Mouse (Mus musculus) retina, adult 2 months (tissue): ENCODE data around the gene Sirpa.

Experiments
- DNase-seq: peaks from one replicate; pipeline ENCODE4 v3.0.0-alpha.2; 2012; ENCODE audit warnings: low read depth, low spot score

Sirpa gene

DNA sequence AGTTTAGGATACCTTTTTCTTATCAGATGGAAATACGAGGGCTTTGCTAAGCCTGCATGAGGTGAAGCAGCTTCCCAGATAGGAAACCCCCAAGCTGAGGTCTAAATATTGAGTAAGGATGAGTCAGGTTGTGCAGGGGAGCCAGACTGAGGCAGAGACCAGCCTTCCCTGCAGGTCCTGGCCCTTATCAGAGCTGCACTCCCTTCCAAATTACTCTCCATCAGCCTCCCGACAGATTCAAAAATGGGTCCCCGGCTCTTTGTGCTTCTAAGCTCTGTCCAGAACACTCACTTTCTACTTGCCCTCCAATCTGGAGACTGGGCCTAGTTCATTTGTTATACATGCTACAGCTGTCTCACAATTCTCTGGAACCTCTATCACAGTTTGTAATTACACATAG is 41.3 kb downstream of the Sirpa start:
- DNase-seq = no peak

DNA sequence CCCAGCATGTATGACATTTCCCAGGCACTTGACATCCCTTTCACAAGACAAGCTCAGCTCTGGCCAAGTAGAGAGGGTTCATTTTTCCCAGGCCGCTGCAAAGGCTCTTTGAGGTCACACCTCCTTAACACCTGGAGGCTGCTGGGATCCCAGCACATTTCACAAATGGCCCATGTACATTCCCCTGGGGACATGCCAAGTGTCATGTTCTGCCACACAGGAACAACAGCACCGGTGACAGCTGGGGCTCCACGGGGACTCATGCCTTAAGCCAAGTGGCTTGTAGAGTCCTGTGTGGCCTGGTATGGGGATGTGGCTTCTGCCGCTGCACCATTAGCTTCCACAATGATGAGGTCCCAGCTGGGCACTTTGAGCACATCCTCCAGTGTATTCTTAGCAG is 60.0 kb downstream of the Sirpa start:
- no peak for DNase-seq

DNA sequence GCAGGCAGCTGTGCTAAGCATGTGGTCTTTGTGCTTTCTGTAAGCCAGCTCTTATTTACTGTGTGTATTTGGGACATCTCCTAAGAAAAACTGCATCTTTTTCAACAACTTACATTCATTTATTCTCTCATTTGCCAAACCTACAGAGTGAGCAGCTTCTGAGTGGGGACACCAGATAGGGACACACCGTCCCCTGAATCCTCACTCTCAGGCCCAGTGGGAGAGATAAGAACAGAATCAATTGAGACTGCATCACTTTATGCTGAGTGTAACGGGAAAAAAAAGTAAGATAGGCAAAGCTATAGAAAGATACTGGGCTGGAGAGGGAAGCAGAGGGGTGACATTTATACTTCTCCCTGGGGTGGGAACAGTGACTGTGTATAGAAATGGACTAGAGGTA is 61.0 kb downstream of the Sirpa start:
- no peak for DNase-seq

DNA sequence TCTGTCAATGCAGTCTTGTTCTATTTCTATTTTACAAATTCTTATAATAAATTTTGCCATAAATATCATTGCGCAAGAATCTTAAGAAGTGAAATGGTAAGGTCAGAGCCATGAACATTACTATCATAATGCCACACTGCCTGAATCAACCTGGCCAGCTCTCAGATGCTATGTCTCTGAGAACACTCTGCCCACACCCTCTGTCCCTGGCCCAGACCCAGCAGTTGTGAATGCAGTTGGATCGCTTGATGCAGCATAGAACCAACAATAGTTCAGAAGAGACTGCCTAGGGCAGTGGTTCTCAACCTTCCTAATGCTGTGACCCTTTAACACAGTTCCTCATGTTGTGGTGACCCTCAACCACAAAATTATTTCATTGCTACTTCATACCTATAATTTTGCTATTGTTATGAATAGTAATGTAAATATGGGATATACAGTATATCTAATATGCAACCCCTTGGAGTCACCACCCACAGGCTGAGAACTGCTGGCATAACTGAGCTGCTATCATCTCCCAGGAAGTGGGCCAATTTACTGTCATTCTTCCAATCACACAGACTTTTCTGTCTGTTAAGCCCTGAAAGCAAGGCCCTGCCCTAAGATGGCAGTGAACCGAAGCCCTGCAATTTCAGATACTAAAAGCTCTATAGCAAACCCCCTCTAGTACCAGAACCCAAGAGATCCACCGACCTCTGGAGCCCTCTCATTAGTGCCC is 61.8 kb downstream of the Sirpa start:
- no peak for DNase-seq

DNA sequence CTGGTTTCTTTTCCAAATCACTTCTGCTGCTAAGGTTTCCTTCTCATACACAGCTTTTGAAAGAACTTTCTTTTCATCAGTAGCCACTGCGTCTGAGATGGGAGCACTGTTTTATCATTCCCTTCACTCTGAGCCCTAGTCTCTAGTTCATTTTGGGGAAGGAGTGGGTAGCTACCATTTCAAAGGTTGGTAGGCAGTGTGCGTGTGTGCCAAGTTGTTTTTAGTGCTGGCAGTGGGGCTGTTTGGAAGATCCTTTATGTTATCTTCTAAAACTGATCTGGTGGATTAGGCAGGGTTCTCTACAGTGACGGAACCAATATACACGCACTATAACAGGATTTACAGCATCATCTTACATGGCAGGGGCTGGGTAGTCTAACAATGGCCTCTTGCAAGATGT is 62.4 kb downstream of the Sirpa start:
- DNase-seq = no peak

DNA sequence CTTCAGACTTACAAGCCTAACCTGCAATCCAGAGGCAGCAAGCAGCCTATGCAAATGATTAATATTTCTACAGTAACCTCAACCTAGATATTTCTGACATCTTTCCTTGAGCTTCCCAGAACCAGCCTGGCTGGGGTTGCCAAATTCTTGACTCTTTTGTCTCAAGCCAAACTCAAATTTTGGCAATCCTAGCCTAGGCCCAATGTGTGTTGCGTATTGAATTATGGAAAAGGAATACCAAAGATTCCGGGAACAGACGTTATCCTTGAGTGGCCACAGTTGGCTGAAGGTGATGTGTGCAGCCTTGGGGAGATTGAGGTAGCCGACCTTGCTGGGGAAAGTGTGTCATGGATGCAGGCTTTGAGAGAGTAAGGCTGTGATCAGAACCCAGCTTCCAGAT is 66.2 kb downstream of the Sirpa start:
- no peak for DNase-seq

DNA sequence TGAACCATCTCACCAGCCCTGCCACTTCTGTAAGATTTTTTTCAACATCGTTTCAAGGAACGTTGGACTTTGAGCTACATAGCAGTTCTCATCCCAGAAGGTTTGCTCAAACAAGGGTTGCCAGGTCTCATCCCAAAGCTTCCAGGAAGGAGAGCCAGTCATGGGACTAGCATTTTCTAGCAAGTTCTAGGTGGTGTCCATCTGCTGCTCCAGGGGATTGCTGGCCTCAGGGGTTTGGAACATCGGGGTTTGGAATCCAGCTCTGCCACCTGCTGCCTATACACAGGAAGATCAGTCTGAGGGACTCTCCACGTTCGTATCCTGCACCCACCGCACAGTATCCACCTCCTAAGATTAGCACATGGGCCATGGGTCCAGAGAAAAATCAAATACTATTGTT is 67.4 kb downstream of the Sirpa start:
- DNase-seq = no peak

DNA sequence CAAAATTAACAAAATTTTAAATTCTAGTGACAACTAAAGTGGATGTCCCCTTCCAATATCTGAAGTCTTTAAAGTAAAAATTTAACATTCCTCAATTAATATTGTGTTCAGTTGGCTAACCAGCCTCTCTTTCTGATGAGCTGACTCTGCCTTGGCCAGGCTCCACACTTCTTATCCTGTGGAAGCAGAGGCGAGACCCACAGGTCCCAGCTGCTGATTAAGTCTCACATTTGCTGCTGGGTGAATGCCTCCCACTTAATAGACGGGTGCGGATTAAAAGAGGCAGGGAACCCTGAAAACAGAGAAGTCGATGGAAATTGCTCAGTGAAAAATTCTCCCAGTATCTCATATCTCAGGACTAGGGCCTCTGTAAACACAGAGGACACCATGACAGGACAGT is 69.8 kb downstream of the Sirpa start:
- DNase-seq = no peak

DNA sequence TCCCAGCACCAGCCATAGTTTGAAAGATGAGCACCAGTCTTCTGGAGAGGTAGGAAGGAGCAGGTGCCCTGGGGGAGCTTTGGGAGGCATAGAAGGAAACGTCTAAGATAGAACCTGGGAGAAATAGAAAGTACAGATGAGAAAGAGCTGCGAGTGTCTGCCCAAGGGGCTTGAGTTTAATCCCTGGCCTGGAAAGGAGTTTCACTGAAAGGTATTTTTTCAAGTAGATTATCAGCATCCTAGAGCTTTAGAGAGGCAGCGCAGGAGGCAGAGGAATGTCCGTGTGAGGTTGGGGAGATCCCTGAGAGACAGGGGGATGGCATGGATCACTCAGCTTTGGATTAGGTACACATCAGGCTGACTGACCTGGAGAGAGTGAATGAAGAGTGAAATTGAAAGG is 79.3 kb downstream of the Sirpa start:
- DNase-seq = no peak

DNA sequence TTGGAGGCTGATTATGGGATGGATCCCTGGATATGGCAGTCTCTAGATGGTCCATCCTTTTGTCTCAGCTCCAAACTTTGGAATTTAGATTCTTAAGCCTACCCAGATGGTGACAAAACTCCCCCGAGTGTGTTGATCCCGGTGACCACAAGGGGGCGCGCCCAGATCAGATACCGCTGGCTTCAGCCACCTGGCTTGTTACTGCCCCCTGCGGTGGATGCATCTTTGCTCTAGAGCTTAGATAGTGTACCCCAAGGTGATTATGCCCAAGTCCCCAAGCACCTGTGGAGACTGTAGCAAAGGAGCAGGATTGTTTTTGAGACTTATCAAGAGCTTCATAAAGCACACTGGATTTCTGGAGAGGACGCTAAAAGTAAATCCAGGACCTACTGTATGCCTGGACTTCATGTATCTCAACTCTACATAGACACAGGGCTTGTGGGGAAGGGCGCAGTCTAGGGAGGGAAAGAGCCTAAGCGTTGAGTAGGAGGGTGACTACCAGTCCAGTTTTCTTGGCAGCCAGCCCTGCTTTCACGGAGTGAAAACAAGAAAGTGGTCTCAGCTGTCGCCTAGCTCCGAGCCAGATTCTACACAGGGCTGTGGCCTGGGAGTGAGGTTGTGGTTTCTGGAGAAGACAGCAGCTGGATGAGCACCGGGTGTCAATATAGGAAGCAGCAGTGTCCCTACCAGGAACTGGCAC is 82.5 kb downstream of the Sirpa start:
- DNase-seq = peak; percentile 77

DNA sequence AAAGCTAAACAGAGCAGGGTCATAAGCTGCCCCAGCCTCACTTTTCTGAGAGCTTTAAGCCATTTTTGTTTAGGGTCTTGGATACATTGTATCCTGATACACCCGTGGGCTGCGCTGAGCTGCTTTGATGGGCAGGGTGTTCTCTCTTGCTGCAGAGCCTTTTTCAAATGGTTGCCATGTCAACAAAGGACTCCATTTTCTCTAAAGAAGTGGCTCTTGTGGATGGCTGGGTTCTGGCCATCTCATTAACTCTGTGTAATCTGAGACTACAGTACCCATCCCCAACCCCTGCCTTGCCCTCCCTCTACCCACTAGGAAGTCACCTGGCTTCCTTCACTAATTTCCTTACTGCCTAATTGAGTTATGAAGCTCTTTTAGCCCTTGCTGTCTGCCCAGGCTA is 85.0 kb downstream of the Sirpa start:
- no peak for DNase-seq

DNA sequence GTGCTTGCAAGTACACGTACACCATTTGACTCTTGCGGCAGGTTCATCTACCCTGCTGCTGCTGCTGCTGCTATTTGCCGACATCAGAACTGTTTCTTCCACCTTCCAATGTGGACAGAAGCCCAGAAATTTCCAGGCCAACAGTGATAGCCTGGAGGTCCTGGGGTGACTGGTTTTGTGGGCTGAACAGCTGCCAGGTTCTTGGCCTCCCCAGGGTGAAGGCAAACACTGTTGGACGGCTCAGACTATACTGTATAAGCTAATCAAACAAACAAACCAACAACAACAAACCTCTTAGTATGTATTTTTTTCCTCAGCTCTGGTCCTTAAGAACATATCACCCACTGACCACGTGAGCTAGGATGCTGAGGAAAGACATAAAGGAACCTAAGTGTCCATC is 86.4 kb downstream of the Sirpa start:
- DNase-seq = no peak

DNA sequence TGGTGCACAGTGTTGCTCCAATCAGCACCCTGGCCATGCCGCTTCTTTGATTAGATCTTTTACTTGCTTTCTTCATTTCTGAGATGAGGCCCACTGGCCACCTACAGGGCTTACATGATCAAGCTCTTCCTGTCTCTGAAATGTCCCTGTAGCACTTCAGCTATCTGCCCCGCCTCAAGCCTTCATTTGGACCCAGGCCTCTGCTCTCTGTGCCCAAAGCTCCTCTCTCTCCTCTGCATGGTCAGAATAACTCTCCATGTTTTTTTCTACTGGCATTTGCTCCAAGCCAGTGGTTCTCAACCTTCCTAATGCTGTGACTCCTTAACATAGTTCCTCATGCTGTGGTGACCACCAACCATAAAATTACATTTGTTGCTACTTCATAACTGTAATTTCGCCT is 87.6 kb downstream of the Sirpa start:
- DNase-seq = no peak
